Mouse (Mus musculus): ENCODE data around the gene Chst1.

GRCm38 (mm10) chr2:92658293-92659150 lies 59.0 kb downstream of the Chst1 start:
- TF ChIP-seq EP300 (IDR thresholded peaks at IDR 0.05; ENCODE audit: insufficient read depth, low read depth, low read length) (no peak), CTCF (IDR thresholded peaks at IDR 0.05) (no peak), POLR2A (IDR thresholded peaks at IDR 0.05; ENCODE audit: insufficient read depth, low read depth, low read length) (no peak)
